Mouse (Mus musculus): ENCODE measurements around the gene Ppp1r14a.

The Ppp1r14a gene

GRCm38 (mm10) chr7:29303738-29304462 lies 14.8 kb downstream of the Ppp1r14a start, which contains the start of gene Dpf1:
Gene Dpf1, plus strand, starts transcription at chr7:29303951.
- DNase-seq (ENCODE audit: low spot score), result peak; percentile 89

DNA sequence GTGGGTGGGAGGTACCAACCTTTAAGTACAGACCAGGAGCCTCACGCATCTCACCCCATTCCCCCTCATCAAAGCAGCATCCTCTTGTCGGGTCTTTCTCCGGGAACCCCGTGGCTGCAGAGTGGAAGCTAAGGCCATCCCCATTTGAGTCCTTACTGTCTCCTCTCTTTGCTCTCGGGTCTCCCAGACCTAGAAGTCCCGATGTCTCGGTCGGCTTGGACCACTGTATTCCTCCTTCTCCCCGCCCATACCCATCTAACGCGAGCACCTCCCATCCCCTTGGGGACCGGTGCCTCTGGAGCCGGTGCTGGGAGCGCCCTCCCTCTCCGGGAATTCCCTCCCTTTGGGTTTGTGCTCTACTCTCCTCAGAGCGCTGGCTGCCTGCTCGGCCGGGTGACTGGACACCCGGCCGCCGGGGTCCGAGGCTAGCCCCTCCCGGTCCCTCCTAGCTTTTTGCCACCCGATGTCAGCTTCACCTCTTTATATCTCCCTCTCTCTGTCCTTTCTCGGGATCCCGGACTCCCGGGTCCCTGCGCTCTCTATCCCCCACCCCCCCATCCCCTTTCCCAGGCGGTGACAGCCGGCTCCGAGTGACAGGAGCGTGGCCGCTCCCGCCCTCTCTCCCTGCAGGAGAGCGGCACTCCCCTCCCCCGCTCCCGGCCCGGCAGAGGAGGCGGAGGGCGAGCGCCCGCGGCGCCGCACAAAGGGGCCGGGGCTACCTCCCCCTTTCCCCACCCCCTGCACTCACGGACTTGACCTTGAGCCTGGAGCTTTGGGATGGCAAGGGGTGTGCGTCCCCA lies 15.6 kb downstream of the Ppp1r14a start:
- no peak for DNase-seq (ENCODE audit: low spot score)

- DNase-seq (ENCODE audit: low spot score), result no peak
Observed at GRCm38 (mm10) chr7:29305263-29305988, 16.3 kb downstream of the Ppp1r14a start.

DNA sequence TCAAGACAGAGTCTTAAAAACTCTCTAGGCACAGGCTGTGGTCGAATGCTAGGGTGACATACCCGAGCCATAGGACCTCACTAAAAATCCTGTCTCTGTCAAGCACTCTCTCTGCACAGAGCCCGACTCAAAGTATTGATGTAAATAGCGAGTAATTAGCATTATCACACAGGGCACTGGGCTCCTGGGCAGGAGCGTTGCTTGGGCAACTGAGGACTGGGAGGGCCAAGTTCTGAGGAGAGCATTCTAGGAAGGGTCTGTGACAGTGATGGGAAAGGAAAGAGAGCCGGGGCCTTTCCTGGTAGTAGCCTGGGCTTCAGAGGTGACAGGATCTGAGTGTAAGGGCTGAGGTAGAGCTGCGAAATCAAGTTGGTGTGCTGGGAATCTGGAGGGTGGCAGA lies 17.0 kb downstream of the Ppp1r14a start:
- no peak for DNase-seq (ENCODE audit: low spot score)

- DNase-seq (ENCODE audit: low spot score), result no peak
Observed at GRCm38 (mm10) chr7:29306619-29307018, 17.5 kb downstream of the Ppp1r14a start.

GRCm38 (mm10) chr7:29307350-29308104 lies 18.4 kb downstream of the Ppp1r14a start:
- peak; percentile 96 for DNase-seq (ENCODE audit: low spot score)

GRCm38 (mm10) chr7:29309221-29309721 lies 20.2 kb downstream of the Ppp1r14a start:
- peak; percentile 87 for DNase-seq (ENCODE audit: low spot score)

- DNase-seq (ENCODE audit: low spot score), result no peak
Observed at GRCm38 (mm10) chr7:29309749-29310148, 20.6 kb downstream of the Ppp1r14a start.

- no peak for DNase-seq (ENCODE audit: low spot score)
Observed at GRCm38 (mm10) chr7:29313051-29313450, 23.9 kb downstream of the Ppp1r14a start.

- no peak for DNase-seq (ENCODE audit: low spot score)
Observed at GRCm38 (mm10) chr7:29313572-29314261, 24.6 kb downstream of the Ppp1r14a start.

- DNase-seq (ENCODE audit: low spot score), result no peak
Observed at GRCm38 (mm10) chr7:29314844-29315628, 25.9 kb downstream of the Ppp1r14a start.

GRCm38 (mm10) chr7:29316137-29316734 lies 27.1 kb downstream of the Ppp1r14a start:
- no peak for DNase-seq (ENCODE audit: low spot score)

DNA sequence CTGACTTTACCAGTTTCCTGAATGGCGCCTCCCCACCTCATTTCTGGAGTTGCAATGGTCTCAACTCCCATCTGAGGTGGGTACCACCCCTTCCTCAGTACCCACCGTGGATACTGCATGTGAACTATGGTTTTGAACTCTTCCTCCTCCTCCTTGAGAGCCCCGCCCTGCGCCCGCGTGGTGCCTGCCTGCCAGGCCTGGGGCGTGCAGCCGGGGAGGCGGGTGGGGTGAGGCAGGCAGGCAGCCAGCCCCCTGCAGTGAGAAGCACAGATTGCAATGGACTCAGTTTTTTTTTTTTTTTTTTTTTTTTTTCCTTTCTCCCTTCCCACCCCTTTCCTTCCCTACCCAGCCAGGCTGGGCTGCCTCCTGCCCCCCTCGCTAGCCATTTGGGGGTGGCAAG lies 27.9 kb downstream of the Ppp1r14a start:
- peak; percentile 78 for DNase-seq (ENCODE audit: low spot score)

GRCm38 (mm10) chr7:29317558-29317957 lies 28.4 kb downstream of the Ppp1r14a start:
- DNase-seq (ENCODE audit: low spot score), result peak; percentile 74

DNA sequence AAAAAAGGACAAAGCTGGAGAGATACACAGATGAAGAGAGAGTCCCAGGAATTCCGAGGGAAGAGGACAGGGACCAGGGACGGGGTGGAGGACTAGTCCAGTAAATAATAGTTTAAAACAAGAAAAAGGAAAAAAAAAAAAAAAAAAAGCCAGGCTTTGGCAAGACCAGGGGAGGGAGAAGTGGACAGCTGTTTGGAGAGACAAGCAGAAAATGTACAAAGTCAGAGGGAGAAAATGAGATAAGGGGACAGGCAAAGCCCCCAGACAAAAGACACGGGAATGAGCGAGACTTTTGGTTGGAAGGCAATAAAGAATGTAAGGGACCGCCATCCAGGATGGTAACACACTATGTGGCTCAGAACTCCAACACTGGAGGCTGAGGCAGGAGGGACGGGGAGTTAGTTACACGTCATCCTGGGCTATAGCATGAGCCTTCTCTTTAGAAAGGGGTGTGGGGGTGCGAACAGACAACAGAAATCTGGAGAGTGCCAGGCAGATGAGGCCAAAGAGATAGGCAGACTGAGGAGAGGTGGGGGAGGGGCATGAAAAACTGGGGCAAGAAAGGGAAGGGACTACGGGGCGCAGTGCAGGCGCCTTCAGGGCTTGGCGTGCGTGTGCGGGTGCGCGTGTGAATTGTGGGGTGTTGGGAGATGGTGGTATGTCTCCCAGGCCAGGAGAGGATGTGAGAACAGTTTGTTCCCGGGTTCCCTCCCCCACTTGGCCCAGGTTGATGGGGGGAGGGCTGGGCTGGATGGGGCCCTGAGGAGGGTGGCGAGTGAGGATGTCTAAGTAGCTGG lies 29.2 kb downstream of the Ppp1r14a start:
- peak; percentile 86 for DNase-seq (ENCODE audit: low spot score)

- peak; percentile 71 for DNase-seq (ENCODE audit: low spot score)
Observed at GRCm38 (mm10) chr7:29319337-29320307, 30.5 kb downstream of the Ppp1r14a start.

GRCm38 (mm10) chr7:29327087-29327486 lies 38.0 kb downstream of the Ppp1r14a start:
- DNase-seq (ENCODE audit: low spot score), result no peak

DNA sequence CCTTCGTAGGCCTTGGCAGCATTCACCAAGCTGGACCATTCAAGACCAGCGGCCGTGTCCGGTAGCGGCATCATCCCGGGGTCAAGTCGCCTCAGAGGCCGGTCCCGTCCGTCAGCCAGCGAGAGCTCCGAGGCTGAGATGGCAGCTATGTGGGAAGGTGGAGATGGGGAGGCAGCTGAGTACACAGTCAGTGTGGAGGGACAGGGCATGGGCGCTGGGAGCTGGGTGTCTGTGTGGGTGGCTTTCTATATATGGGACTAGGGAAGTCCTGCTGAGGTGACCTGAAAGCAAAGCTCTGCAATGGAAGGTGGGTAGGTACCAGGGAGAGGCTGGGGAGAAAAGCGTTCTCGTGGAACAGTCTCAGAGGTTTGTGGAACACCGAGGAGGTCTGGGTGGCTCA lies 39.9 kb downstream of the Ppp1r14a start:
- DNase-seq (ENCODE audit: low spot score), result no peak

Data from testis, postnatal 10 days (tissue).